Mouse (Mus musculus): ENCODE data around the gene Naip2.
A peak's percentile ranks its signal among the peaks of the same experiment; 100 is the strongest.

The Naip2 gene

DNA sequence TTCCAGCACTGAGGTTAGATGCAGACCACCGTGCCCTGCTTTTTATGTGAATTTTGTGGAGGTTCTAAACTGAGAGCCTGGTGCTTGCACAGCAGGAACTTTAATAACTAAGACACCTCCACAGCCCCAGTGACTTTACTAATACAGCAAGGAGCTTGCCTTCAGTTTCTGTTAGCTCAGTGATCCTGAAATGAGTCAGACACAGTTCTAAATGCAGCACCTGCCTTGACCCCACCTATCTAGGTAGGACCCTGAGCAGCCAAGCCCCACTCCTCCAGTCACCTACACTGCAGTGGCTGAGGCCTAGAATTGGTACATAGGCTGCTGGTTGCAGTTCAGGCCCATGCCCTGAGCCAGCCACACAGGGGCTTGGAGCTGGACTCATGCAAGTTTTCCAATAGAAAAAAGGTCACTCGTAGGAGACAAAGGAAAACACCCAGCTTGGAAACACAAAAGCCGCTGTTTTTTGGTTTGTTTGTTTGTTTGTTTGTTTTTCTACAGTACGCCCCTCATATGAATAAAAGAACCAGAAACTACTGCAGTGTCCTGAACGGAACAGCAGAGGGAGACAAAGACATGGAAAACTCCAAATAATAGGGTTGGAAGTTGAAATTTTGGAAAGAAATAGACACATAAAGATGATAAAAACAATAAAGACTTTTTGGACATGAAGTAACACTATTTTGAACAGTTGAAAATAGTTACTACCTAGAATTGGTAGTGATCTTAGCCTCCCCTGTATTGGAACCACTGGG, 89.5 kb downstream of the Naip2 start:
- no peak for DNase-seq (ENCODE audit: low read depth, low spot score)

DNA sequence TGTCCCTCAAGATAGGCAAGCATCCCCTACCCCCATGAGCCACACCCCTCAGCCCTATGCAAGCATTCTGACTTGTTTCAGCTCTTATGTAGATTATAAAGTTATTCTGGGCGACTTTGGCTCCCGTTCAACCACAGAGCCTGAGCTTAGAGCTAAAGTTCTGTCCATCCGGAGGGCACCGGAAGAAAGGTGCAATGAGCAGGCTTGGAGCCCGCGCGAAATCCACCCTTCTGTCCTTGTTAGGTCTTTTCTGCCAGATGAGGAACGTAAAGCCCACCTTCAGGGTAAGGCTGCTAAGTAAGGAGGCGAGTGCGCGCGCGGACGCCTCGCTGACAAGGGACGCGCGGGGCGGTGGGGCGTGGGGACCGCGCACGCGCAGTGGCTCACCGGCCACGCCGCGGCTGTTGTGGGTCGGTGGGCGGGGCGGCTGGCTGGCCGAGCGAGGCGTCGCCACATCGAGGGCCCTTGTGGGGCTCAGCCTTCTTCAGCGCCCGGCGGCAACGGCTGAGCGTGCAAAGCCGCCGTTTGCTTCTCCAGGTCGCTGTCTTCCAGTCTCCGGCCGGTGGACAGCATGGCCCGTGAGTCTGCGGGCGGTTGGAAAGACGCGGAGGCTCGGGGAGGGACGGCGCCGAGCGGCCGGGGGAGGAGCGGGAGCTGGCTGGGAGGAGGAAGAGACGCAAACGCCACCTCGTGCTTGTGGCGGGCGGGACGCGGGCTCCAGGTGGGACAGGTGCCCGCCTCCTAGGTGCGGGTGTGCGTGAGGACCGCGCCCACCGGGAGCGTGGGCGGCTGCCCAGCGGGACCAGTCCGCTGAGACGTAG, 94.0 kb downstream of the Naip2 start, which contains the start of gene Serf1:
TSS of gene Serf1 (plus strand) at position 361 of the 821 bp plus-strand sequence.
- no peak for DNase-seq (ENCODE audit: low read depth, low spot score)

DNA sequence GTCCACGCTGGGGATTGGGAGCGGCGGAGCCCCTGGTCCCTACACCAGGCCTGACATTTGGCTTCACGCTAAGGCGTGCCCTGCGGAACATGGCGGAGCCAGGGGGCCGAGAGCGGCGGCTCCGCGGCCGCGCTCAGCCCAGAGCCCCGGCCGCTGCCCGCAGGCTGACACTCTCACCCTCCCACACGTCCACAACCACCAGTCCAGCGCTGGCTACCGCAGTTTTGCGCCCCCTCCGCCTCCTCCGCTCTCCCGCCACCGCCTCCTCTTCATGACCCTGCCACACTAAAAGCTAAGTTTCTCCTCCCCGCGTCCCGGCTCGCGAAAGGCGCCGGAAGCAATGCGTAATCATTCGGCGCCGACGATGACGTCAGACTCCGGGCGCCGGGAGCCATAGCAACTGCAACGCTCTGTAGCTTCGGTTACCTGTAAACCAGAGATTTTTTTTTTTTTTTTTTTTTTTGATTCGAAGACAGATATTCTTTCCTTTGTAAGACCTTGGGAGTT, 98.1 kb downstream of the Naip2 start, which contains the start of gene Bdp1:
TSS of gene Bdp1 (minus strand) at position 323 of the 507 bp plus-strand sequence.
- peak; percentile 67 for DNase-seq (ENCODE audit: low read depth, low spot score)

DNA sequence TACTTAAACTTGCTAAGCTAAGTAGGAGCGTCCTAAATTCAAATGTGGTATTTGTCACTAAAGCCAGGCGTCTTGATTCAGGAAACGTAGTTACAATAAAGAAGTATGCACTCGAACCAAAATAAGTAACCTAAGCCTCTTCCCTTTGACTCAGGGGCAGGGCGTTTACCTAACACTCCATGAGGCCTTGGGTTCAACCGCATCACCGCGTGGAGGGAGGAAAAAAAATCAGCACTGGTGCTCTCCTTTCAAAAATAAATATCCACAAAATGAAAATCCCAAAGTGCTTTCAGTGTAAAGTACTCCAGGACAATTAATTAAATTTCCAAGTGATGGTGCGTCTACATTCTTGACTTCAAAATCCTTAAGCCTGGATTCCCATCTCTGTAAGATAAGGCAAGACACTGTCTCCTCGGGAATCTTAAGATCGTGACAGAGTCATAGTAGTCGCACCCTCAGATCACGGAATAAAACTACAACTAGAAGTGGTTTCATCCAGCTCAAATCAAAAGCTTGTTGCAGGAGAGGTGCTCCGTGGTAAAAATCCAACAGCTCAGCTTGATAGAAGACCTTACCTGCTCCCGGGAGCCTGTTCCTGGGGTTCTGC, 98.7 kb downstream of the Naip2 start:
- DNase-seq (ENCODE audit: low read depth, low spot score), result no peak

DNA sequence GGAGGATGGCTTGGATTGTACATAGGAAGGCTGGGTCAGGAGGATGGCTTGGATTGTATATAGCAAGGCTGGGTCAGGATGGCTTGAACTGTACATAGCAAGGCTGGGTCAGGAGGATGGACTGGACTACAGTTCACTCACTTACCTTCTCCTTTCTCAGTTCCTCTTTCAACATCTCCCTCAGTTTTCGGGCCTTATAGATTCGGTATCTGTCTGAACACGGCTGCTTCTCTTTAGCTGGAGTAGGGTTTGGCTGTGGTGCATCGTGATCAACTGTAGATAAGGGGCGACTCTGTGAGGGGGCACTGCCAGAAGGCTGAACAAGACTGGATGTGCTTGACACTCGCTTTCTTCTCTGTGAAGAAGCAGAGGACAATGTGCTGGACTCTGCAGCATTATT, 103.1 kb downstream of the Naip2 start:
- DNase-seq (ENCODE audit: low read depth, low spot score), result no peak
